Mouse (Mus musculus) left cerebral cortex, postnatal 25 days (tissue): ENCODE data around the gene Tmem143. TPM values are rescaled to one million over a fixed set of nuclear protein-coding genes. Genes with fewer than 3 reads are reported as not detected.
"Not testable (repeated sequence)": the region's sequence is repeated elsewhere in the genome, so short reads cannot be mapped to it uniquely, and the experiment has no call there.

ENCODE experiments used
- DNase-seq, 2 experiments: peaks; one replicate each; pipeline ENCODE4 v3.0.0; 2022; ENCODE audit warnings: low spot score in 2 of 2, mixed read lengths in 1 of 2
- intact Hi-C: fragments of 180-260 bp; cut with DNase I; formaldehyde crosslinking; loops from one replicate; pipeline ENCODE4 v1.15.1; 2025
- total RNA-seq, 2 experiments: library from RNA; stranded (reverse); gene quantifications; 2 replicates each; pipeline ENCODE4 v1.2.3; 2021

Tmem143 gene
- total RNA-seq, 2 experiments from 2014 or later = 17.6 to 20.1 TPM

DNA sequence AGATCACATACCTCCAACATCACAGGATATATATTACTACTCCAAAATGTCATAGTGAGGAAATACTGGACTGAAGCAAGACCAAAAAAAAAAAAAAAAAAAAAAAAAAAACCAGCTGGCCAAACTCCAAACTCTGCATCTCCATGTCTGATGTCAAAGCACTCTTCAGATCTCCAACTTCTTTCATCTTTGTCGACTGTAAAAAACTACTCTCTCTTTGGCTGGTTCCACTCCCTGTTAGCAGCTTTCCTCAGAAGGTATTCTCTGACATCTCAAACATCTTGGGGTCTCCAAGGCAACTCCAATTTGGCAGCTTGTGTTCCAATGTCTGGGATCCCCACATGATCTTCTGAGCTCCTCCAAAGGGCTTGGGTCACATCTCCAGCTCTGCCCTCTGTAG, 18.5 kb upstream of the Tmem143 start, which contains the start of gene Grin2d:
Gene Grin2d, minus strand, starts transcription at position 101 of the 400 bp plus-strand sequence.
- intact Hi-C loops, DNase-seq: not testable (repeated sequence)

DNA sequence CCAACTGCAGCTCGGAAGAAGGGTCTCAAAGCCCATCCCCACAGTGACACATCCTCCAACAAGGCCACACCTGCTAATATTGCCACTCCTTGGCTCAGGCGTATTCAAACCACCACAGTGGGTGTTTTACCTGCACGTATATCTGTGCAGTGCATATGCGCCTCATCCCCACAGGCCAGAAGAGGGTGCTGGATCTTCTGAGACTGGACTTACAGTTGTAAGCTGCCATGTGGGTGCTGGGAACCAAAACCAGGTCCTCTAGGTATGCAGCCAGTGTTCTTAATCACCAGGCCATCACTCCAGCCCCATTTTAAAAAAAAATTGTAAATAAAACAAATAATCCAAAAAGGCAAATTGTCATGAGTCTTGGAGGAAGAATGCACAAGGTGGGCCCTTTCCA, 16.2 kb upstream of the Tmem143 start:
- intact Hi-C loops = no loop called here
- DNase-seq = no peak

DNA sequence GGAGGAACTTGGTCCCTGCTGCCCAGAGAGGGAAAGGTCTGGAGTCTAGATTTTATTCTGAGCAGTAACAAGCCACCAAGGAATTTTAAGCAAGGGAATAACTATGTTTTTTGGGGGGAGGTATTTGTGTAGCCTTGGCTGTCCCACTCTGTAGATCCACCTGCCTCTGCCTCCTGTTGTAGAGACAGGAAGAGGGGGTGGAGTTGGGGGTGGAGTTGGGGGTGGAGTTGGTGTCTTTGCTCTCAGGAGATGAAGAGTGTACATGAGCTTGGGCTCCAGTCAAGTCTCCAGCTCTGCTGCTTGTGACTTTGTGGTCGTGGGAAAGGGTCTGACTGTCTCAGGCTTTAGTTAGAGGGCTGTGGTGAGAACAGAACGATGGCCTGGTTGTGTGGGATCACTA, 15.7 kb upstream of the Tmem143 start:
- DNase-seq = no peak
- intact Hi-C loops = no loop called here

DNA sequence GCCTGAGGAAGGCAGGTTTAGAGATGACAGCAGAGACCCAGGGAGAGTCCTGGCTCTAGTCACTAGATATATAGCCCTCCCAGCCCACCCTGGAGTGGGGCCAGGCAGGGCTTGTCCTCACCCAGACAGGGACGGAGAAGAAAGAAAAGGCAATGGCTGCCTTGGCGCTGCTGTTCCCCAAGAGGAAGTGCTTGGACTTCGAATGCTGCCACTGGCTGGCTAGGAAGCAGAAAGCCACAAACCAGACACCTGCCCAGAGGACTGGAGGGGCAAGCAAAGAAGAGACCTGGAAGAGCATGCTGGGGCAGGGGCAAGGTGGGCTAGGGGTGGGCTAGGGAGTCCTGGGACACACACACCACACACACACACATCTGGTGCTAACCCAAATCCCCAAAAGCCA, 9.5 kb upstream of the Tmem143 start:
- DNase-seq = no peak
- intact Hi-C loops = no loop called here

DNA sequence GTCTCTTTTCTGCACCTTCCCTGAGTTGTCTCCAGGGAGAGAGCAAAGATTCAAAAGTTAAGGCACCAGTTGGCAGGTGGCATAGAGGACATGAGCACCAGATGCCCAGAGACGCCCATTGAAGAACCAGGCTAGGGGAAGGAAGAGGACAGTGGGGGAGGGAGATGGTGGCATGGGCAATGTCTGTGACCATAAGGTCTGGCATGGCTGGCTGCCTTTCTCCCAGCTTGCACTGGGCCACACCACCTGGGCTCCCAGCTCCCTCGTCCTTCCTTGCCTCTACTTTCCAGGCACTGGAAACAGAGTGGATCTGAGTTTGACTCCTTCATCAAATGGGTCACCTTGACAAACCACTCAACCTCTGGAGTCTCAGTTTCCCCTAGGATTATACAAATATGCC, 4.1 kb upstream of the Tmem143 start:
- DNase-seq = no peak
- intact Hi-C loops = no loop called here

DNA sequence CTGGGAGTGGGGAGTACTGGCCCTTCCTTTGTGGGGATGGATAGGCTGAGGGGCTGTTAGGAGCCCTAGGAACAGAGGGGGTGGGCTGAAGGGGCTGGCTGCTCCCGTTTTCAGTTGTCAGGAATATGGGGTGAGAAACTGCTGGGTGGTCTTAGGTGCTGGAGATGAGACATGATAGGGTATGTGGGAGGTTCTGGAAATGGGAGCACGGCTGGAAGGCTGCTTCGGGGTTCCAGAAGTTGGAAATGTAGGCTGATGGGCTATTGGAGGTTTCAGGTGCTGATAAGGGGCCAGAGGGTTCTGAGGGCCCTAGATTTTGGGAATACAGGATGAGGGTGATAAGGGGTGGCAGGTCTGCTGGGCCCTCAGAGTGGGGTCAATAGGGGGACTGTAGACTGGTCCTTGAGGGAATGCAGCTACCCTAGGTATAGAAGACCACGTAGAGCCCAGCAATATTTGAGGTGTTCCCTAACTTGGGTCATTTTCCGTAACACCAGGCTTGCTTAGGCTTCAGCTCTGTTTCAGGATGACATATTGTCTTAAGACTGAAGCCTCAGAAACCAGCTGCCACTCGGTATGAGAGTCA, 717 bp upstream of the Tmem143 start:
- no peak for DNase-seq
- intact Hi-C loops = no loop called here

DNA sequence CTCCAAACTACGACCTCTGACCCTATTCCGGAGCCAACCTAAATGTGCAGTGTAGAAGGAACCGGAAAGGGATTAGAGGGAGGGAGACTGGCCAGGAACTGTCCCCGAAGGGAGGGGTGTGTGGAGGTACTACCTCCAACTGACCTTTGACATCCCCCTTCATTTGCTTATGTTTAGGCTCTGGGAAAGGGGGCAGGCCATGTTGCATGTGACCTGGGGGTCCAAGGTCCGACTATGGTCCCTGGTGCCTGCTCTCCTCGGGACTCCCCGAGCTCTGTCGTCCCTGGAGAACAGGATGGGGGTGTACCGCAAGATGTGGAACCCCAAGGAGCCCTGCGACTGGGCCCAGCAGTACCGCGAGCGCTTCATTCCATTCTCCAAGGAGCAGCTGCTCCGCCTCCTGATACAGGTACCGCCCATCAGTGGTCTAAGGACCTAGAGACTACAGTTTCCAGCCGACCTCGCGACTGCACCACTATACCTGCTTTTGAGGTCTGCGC, 567 bp downstream of the Tmem143 start:
- intact Hi-C loops = loop anchor here (1.0 kb wide), 1 partner anchor 19 kb away; no protein-coding TSS in a partner anchor
- DNase-seq = peak; percentile 59 to 74

DNA sequence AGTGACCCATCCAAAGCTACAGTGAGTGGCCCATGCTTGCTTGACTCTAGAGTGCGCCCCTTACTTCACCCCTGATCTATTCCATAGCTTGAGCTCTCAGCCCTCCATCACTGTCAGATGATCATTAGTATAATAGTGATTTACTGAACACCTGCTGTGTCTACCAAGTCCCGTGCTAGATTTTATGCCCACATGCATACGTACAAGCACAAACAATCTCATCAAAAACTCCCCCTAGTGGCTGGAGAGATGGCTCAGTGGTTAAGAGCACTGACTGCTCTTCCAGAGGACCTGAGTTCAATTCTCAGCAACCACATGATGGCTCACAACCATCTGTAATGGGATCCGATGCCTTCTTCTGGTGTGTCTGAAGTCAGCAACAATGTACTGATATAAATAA, 1.4 kb downstream of the Tmem143 start:
- intact Hi-C loops, DNase-seq: not testable (repeated sequence)

DNA sequence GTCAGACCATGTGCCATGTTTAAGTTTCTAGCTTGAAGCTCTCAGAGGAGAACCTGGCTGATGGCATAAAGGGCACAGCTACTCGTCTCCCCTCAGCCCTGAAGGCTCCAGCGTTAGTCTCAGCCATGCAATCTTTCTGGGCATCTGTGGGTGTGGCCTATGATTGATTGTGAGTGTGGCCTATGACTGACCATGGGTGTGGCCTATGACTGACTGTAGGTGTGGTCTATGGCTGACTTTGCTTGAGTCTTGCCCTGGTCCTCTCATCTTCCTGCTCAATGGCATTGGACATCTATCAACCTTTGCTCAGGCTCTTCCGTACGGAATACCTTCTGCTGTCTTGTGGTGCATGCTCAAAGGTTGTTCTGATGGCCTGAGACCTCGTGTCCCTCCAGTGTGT, 4.8 kb downstream of the Tmem143 start:
- intact Hi-C loops = no loop called here
- DNase-seq = no peak

DNA sequence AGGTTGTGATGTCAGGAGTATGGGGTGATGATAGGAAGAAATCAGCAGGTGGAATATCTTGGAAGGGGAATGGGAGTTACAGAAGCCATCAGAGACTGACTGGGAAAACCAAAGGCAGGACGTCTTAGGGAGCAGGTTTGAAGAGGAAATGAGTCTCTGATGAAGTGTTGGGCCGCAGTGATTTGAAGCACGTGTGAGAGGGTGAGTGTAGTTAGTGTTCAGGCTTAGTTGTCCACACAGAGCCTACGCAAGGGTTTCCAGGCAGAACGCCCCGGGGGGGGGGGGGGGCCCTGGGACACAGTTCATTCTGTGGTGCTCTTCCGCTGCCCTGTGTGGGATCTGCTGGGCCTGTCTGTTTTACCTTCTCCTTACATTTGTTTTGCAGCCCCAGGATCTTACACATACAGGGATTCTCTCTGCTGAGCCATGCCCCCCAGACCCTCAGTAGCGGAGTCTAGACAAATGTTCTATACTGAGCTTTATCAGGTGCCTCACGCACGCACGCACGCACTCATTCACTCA, 5.8 kb downstream of the Tmem143 start:
- no peak for DNase-seq
- intact Hi-C loops = no loop called here

DNA sequence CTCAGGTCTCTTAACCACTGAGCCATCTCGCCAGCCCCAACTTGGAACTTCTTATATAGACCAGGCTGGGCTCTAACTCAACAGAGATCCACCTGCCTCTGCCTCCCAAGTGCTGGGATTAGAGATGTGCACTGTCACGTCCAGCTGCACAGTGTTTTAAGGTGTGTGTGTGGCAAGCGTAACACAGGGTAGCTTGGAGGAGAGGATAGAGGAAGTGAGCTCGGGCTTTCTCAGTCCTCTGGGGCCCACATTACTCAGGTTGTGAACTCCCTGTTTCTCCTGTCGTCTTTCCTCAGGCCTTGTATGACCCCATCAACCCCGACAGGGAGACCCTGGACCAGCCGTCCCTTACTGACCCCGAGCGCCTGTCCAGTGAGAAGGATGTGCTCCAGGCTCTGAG, 9.9 kb downstream of the Tmem143 start:
- intact Hi-C loops = no loop called here
- no peak for DNase-seq

DNA sequence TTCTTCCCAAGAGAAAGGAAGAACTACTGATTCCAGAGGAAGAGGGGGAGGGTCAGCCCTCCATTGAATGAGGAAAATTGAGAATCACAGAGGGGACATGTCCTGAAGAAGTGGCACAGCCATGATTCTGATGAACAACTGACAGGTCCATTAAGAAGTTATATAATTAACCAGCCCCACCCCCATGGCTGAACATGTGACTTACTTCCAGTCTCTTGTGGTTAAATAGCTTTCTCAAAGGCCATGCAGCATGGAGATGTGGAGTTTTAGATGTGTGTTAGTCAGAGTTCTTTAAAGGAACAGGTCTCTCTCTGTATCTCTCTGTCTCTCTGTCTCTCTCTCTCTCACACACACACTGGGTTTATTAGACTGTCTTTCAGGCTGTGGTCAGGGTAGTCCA, 11.6 kb downstream of the Tmem143 start:
- intact Hi-C loops = no loop called here
- DNase-seq = no peak

DNA sequence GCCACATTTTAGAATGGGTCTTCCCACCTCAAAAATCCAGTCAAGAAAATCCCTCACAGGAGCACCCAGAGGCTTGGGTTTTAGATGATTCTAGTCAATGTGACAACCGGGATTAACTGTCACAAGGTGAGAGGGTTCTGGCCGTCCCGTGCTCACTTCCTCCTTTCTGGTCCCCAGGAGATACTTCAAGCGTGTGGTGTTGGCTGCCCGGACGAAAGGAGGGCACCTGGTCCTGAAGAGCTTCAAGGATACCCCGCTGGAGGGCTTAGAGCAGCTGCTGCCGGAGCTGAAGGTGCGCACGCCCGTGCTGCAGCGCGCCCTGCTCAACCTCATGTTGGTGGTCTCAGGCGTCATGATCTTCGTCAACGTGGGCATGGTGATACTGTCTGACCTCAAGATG, 12.4 kb downstream of the Tmem143 start:
- intact Hi-C loops = no loop called here
- no peak for DNase-seq

DNA sequence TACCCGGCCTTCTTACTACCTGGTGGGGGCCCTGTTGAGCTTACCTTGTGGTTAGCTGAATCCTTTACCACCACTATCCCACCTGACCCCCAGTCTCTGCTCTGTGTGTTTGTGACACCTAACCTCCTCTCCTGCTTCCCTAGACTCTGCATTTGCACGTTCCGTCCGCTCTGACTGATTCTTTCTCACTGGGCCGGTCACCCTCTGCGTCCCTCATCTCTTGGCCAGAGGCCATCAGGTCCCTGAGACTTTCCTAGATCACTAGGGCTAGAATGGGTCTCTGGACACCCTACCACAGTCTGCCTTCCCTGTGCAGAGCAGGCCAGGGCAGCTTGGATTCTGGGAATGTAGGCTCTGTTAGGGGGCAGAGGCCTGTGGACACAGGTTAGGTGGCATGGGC, 17.3 kb downstream of the Tmem143 start:
- intact Hi-C loops = no loop called here
- DNase-seq = no peak

DNA sequence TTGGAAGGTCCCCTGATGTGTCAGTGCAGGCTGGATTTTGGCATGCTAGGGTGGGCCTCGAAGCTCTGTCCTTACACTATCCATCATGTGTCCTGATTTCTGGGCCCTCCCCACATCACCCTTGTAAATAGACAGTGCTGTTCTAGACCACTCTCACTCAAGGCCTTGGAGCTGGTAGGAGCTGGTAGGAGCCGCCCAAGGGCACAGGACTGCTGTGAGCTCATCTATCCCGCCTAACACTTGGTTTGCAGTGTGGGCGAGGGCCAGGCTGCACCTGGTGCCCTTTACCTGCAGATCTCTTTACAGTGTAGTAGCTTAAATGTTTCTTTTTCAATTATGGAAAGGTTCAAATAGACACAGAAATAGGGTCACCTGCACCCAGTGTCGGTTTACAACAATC, 18.3 kb downstream of the Tmem143 start:
- intact Hi-C loops = no loop called here
- no peak for DNase-seq

DNA sequence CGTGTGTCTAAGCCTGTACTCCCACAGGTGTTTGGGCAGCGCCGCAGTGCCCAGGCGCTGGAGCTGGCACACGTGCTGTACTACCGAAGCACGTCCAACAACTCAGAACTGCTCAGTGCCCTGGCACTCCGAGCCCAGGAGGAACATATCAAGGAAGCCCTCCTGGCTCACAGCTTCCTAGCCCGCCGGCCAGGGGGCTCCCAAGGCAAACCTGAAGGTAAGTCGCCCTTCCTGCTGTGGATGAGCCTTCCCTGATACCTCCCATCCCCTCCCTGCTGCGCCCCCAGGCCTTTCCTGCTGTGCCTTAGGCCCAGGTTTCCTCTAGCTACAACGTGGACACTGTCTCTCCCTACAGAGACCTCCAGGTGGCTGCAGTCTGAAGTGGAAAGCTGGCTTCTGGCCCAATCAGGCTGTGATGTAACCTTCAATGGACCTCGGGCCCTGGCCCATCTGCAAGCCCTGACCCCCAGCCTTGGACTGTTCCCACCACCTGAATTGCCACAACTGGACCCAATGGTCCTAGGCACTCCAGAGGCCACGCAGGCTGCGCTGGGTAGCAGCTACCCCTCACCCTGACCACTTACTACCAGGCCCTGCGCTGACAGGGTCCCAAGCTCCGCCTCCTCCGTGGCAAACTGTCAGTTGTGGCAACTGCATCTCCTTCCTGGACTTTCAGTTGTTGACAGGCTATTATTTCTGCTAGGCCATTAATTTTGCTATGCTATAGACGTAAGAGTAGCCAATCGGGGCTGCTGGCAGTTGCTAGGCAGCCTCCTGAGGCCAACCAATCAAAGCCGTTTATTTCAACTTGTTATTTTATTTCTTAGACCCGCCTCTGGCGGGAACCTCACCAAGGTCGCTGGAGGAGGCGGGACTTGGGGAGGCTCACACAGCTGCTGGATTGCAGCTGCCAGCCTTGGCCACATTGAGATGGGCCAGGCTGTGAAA, 19.6 kb downstream of the Tmem143 start:
- intact Hi-C loops = loop anchor here (1.0 kb wide), 1 partner anchor 19 kb away; no protein-coding TSS in a partner anchor
- DNase-seq = peak; percentile 74 to 79

DNA sequence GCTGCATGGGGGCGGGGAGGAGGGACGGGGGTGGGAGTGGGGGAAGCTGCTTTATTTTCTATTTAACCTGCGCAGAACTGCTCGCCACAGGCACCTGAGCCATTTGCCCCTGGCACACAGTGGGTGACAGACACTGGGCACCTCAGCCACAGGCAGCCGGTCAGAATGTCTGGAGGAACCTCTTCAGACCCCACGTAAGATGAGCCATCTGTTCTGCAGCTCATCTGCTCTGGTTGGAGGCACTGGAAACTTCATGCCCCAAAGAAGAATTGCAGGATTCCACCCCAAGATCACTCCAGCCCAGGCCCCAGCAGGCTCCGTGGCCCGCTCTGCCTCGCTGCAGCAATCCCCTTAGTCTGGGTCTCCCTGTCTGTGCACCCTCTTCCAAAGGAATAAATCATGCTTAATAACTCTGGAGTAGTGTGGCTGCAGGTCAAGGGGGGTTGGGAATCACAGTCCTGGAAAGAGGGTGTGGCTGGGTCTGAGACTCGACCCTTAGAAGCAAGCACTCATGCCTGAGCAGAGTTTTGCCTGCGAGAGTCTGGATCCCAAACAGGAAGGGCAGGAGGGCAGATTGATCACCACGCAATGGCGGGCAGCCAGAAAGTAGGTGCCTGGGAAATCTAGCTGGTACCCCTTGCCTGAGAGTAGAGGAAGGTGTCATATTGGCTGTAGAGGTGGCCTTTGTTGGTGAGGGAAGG, 20.4 kb downstream of the Tmem143 start:
- intact Hi-C loops = no loop called here

DNA sequence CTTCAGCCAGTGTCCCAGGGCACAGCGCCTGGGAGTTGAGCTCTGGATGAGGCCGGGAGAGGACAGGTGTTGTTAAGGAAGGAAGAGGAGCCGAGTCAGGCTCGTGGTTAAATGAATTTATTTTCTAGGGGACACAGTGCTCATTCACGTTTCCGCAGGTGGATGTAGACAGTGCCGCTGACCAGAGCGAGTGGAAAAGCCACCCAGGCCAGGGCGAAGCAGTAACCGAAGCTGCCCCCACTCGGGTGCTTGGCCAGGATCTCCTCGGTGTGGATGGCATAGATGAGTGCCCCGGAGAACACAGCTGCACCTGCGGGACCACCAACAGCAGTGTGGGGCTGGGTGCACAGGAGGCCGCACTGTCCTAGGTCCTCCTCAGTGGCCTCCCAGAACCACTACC, 21.2 kb downstream of the Tmem143 start:
- intact Hi-C loops = no loop called here
- no peak for DNase-seq

More for the DNA sequence above, 20.4 kb downstream of the Tmem143 start:
- DNase-seq = no peak

DNA sequence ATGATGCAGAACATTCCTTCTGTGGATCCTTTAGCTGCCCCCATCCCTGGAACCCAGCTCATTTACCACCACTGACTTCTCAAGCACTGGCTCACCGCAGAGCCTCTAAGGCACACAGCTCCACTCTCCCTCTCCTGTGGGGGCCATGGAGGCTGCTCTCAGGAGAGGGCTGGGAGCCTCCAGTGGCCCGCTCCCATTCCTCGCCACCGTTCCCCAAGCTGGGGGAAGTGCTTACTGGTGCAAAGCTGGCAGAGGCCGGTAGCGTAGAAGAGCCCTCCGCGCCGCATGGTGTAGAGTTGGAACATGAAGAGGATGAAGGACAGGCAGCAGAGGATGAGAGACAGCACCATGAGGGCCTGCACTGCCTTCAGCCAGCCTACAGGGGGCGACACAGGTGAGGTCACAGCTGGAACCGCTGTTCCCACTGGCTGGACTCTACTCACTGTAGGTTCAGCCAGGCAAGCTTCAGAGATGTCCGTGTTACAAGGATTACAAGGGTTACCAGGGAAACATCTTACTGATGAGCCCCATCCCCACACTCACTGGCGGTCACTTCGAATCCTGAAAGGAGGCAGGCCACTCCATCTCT, 22.4 kb downstream of the Tmem143 start:
- no peak for DNase-seq
- intact Hi-C loops = no loop called here

DNA sequence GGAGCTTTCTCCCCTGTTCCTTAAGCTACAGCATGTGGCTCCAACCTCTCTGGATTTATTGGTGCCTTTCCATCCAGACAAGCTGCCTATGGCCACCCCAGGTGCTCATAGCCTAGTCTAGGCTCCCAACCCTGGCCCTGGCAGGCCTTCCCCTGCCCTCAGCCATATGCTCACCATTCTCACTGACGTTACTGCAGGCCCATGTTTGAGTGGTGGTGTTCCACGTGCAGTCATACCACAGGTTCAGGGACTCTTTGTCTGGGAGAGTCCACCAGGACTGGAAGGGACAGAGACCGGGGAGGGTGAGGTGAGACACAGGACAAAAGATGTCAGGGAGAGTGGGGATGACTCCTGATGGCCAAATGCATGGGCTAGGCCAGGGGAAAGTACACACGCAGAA, 23.0 kb downstream of the Tmem143 start:
- no peak for DNase-seq
- intact Hi-C loops = loop anchor here (5.0 kb wide), 1 partner anchor 47 kb away; the partner anchor contains the start of gene Kdelr1
